Mouse (Mus musculus) cortical plate, adult 2 months (tissue): ENCODE data around the gene 9930022D16Rik.

Source experiments
- CTCF ChIP-seq: fragments of 200-500 bp; IDR thresholded peaks from 2 replicates; pipeline ENCODE4 v1.5.1; 2011; ENCODE audit warnings: mild to moderate bottlenecking, control low read depth, low read length; ENCODE audit not compliant: insufficient read depth; ENCODE audit errors: extremely low read depth
- POLR2A ChIP-seq: fragments of 200-500 bp; IDR thresholded peaks from 2 replicates; pipeline ENCODE4 v1.6.1; 2011; ENCODE audit warnings: mild to moderate bottlenecking, low read length, control low read depth; ENCODE audit not compliant: insufficient read depth; ENCODE audit errors: extremely low read depth

- TF ChIP-seq POLR2A (no peak), CTCF (no peak)
Observed at GRCm38 (mm10) chr11:109460586-109460985, 46.9 kb downstream of the 9930022D16Rik start.
